ENCODE assay signal across 23 mouse cellular contexts in genomic region chr12:87065446-87065845, GRCm38 (mm10). TPM values are rescaled to one million over a fixed set of nuclear protein-coding genes. Genes with fewer than 3 reads are reported as not detected.
DNase-seq lines count a peak whose midpoint lies in the region; TF ChIP-seq lines count a peak whose summit lies in the region.
"Had no signal": no experiment of that assay in that cellular context is flagged by ENCODE, and none has a peak within 500 bp of the region (broad histone marks: within the 10 kb centered on the region; RNA-seq: fewer than 3 reads in every experiment).

No protein-coding gene starts in this region.

- TF ChIP-seq POLR2A in brain, embryonic 14.5 days (IDR thresholded peaks at IDR 0.05; ENCODE audit: borderline replicate concordance, extremely low read depth, insufficient read depth, insufficient read length, poor library complexity, severe bottlenecking), result no peak

- TF ChIP-seq CTCF in brain, embryonic 14.5 days (IDR thresholded peaks at IDR 0.05; ENCODE audit: borderline replicate concordance, extremely low read depth, insufficient read depth, insufficient read length), result no peak

- DNase-seq in layer of hippocampus, postnatal 14 days (ENCODE audit: low spot score in 2 of 2), result peak; percentile 19 to 35
- no peak for DNase-seq in layer of hippocampus, adult 11-12 months (ENCODE audit: low spot score)
- DNase-seq in brain, embryonic 14.5 days (ENCODE audit: low read depth), result peak; percentile 28
- peak; percentile 51 to 59 for DNase-seq in cerebellum, adult 18-20 months
- peak; percentile 74 to 76 for DNase-seq in cerebellum, postnatal 14 days
- DNase-seq in gastrocnemius, postnatal 25 days, result no peak
- no peak for DNase-seq in natural killer cell, adult 2 months (ENCODE audit: low spot score in 2 of 2)
- DNase-seq in left cerebral cortex, adult 11 months (ENCODE audit: low spot score), result no peak
- DNase-seq: adrenal gland, adult 2 months; B cell, adult 2 months; gastrocnemius, postnatal 14 days; heart, adult 11 months; heart, postnatal 4 days; kidney, adult 2 months; kidney, postnatal 4 days; thymus, postnatal 14 days had no signal

RNA-seq across cellular contexts. Expression of gene Ngb, which starts 36.9 kb away (rescaled TPM):
- total RNA-seq in layer of hippocampus, postnatal 14 days (2021), result 1 to 10 TPM; 1.5 to 2.6 TPM
- 1.9 and 2.5 TPM in 2 replicates for polyA plus RNA-seq in brain, embryonic 14.5 days (2012; rRNA removed)
- under 1 TPM; 0.23 to 0.29 TPM for total RNA-seq in gastrocnemius, postnatal 25 days (2021)
- total RNA-seq: common myeloid progenitor, adult 5-6 weeks; heart, postnatal 4 days; megakaryocyte, adult 5-6 weeks had no signal
- polyA plus RNA-seq: erythroblast, embryonic 14.5 days; heart, postnatal 0 days; liver, embryonic 11.5 days; liver, embryonic 16.5 days had no signal

RNA-seq across cellular contexts. Expression of gene Tmem63c, which starts 44.3 kb away (rescaled TPM):
- total RNA-seq in layer of hippocampus, postnatal 14 days (2021), result 10 to 100 TPM; 30.3 to 33.4 TPM
- polyA plus RNA-seq in brain, embryonic 14.5 days (2012; rRNA removed), result 18.1 and 19.6 TPM in 2 replicates
- not detected for total RNA-seq in gastrocnemius, postnatal 25 days (2021)
- total RNA-seq: common myeloid progenitor, adult 5-6 weeks; megakaryocyte, adult 5-6 weeks had no signal
- polyA plus RNA-seq: erythroblast, embryonic 14.5 days; heart, embryonic 11.5 days; heart, postnatal 0 days; liver, embryonic 11.5 days; liver, embryonic 16.5 days had no signal

Comparison
In these comparisons a context has a peak if more than half of its experiments do, and no peak if none do; other contexts are left out.
1. DNase-seq: peak in layer of hippocampus, postnatal 14 days (2 of 2), brain, embryonic 14.5 days (single experiment), cerebellum, adult 18-20 months (2 of 2) and cerebellum, postnatal 14 days (2 of 2); none in layer of hippocampus, adult 11-12 months (single experiment), gastrocnemius, postnatal 25 days (single experiment), natural killer cell, adult 2 months (0 of 2) and left cerebral cortex, adult 11 months (single experiment).
2. RNA of gene Tmem63c, which starts 44.3 kb away (total RNA-seq): 30.3 to 33.4 TPM in layer of hippocampus, postnatal 14 days; not detected in gastrocnemius, postnatal 25 days; every median in the first group is over 10 times any median in the second.